Mouse (Mus musculus): ENCODE results near the gene Ptcd1. TPM values are rescaled to one million over a fixed set of nuclear protein-coding genes. Genes with fewer than 3 reads are reported as not detected.

Gene Ptcd1
- polyA plus RNA-seq, 1 experiment: 19.5 TPM

DNA sequence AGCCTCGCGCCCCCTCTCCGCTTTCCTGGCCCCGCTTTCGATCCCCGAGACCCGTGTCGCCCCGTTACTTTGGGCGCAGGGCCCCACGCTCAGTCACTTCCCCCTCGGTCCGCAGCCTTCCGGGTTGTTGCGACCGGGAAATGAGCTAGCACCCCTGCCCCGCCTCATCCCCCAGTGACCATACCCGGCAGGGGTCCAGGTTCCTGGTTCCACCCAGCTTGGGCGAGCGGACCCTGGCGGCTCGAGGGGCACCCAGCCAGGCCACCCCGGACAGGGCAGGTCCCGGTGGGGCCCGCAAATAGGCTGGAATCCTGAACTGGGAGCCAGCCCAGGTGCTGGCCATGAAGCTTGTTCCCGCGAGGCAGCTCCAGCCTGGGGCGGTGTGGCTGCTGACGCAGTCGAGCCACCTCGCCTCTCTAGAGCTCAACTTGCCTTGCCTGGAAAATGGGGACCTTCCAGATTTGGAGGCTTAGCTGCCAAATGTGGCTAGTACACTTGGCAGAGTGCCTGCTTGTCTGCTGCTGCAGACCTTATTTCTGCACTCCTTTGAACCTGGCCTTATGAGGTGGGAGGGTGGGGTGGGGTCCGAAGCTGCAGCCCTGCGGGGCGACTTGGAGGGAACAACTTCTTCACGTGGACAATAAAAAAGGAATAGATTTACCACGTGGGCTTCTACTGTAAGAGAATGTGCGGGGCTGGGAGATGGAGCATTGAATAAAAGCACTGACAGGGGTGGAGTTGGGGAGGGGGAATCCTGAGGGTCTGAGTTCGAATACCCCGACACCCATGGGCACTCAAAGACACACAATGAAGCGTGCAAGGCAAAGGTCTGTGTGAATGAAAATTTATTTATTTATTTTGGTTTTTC lies 52.1 kb downstream of the Ptcd1 start:
- TF ChIP-seq POLR2A (IDR thresholded peaks at IDR 0.05; ENCODE audit: control insufficient read depth, low read depth, low read length): no peak
- no peak for TF ChIP-seq CTCF (IDR thresholded peaks at IDR 0.05; ENCODE audit: control insufficient read depth, insufficient read depth, insufficient replicate concordance, low read depth, low read length)
- H3K4me3 ChIP-seq (ENCODE audit: control insufficient read depth, low read depth, low read length): peak overlapping the region; percentile 87
- no peaks in the 10 kb centered on the region for H3K27me3 ChIP-seq (ENCODE audit: control insufficient read depth, insufficient read depth, low read length)
- H3K4me1 ChIP-seq (ENCODE audit: control insufficient read depth, insufficient read depth, low read length): peaks cover 12% of the 10 kb centered on the region
- H3K36me3 ChIP-seq (ENCODE audit: control insufficient read depth, insufficient read depth, low read length): no peaks in the 10 kb centered on the region
- peak overlapping the region; percentile 77 for H3K27ac ChIP-seq (ENCODE audit: control insufficient read depth, insufficient read depth, low read depth, low read length)

DNA sequence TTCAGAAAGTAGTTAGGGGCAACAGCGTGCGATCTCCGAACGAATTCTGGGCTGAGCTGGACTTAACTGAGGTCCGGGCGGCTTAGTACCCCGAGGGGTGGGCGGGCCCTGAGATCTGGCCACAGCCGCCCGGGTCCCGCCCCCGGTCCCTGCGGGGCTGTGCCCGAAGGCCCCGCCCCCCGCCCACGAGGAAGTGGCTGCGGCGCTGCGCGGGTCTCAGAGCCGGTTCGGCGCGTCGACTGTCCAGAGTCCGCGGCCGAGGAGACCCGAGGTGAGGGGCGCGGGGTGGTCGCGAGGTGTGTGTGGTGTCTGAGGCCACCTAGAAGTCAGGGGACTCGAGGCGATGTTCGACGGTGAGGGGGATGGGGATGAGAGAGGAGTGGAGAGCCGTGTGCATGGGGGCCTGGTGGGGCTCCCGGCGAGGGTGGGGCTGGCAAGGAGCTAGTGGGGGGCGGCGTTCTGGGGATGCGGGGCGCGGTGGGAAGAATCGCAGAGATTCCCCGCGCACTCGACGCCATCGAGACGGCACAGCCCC lies 52.8 kb downstream of the Ptcd1 start, which contains the start of gene Arpc1b:
Arpc1b (plus strand) TSS at position 145 of the 535 bp plus-strand sequence.
- Histone ChIP-seq H3K27ac (ENCODE audit: control insufficient read depth, insufficient read depth, low read depth, low read length) (peak within 1 kb of the TSS; percentile 77), H3K36me3 (ENCODE audit: control insufficient read depth, insufficient read depth, low read length) (no peaks in the 10 kb centered on the region), H3K4me3 (ENCODE audit: control insufficient read depth, low read depth, low read length) (peak within 1 kb of the TSS; percentile 87), H3K4me1 (ENCODE audit: control insufficient read depth, insufficient read depth, low read length) (peaks cover 12% of the 10 kb centered on the region), H3K27me3 (ENCODE audit: control insufficient read depth, insufficient read depth, low read length) (no peaks in the 10 kb centered on the region)
- TF ChIP-seq CTCF (IDR thresholded peaks at IDR 0.05; ENCODE audit: control insufficient read depth, insufficient read depth, insufficient replicate concordance, low read depth, low read length) (no peak), POLR2A (IDR thresholded peaks at IDR 0.05; ENCODE audit: control insufficient read depth, low read depth, low read length) (0 out of 2 replicates have a peak, but pooled peaks have one; percentile 36)

DNA sequence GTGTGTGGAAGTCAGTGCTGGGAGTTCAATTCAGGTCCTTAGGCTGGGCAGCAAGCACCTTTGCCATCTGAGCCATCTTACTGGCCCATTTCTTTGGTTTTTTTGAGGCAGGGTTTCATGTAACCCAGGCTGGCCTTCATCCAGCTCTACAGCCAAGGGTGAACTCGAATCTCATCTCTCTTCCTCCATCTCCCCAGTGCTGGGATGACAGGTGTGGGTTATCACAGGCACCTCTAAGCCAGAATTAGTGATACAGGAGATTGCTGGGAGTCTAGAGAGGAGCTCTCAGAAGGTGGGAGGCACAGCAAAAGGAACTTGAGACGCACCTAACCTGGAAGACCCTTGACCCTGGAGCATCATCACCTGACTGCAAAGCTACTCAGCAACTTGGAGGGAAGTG lies 53.5 kb downstream of the Ptcd1 start:
- peaks cover 12% of the 10 kb centered on the region for H3K4me1 ChIP-seq (ENCODE audit: control insufficient read depth, insufficient read depth, low read length)
- no peak overlapping the region for H3K27ac ChIP-seq (ENCODE audit: control insufficient read depth, insufficient read depth, low read depth, low read length)
- TF ChIP-seq CTCF (IDR thresholded peaks at IDR 0.05; ENCODE audit: control insufficient read depth, insufficient read depth, insufficient replicate concordance, low read depth, low read length) (no peak), POLR2A (IDR thresholded peaks at IDR 0.05; ENCODE audit: control insufficient read depth, low read depth, low read length) (no peak)
- no peaks in the 10 kb centered on the region for H3K36me3 ChIP-seq (ENCODE audit: control insufficient read depth, insufficient read depth, low read length)
- no peaks in the 10 kb centered on the region for H3K27me3 ChIP-seq (ENCODE audit: control insufficient read depth, insufficient read depth, low read length)
- no peak overlapping the region; the same call in 1 of the 2 replicates for H3K4me3 ChIP-seq (ENCODE audit: control insufficient read depth, low read depth, low read length)

DNA sequence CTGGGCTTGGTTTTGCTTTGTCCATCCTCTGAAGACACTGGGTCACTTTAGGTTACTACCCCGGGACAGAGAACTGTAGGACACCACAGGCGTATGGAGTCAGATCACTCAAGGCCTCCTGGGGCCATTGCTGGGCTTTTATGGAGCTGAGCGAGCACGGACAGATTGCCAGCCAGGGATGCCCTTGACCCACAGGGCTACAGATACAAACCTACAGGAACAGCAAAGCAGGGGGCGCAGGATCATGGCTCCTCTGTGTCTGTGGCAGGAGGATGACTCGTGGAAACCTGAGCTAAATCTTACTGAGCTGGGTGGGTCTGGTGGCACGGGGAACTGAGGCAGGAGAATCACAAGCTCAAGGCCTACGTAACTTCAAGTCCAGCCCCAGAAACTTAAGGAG lies 54.3 kb downstream of the Ptcd1 start:
- Histone ChIP-seq H3K27me3 (ENCODE audit: control insufficient read depth, insufficient read depth, low read length) (no peaks in the 10 kb centered on the region), H3K4me1 (ENCODE audit: control insufficient read depth, insufficient read depth, low read length) (peaks cover 12% of the 10 kb centered on the region), H3K4me3 (ENCODE audit: control insufficient read depth, low read depth, low read length) (no peak overlapping the region), H3K36me3 (ENCODE audit: control insufficient read depth, insufficient read depth, low read length) (no peaks in the 10 kb centered on the region), H3K27ac (ENCODE audit: control insufficient read depth, insufficient read depth, low read depth, low read length) (no peak overlapping the region)
- TF ChIP-seq POLR2A (IDR thresholded peaks at IDR 0.05; ENCODE audit: control insufficient read depth, low read depth, low read length) (no peak), CTCF (IDR thresholded peaks at IDR 0.05; ENCODE audit: control insufficient read depth, insufficient read depth, insufficient replicate concordance, low read depth, low read length) (no peak)

DNA sequence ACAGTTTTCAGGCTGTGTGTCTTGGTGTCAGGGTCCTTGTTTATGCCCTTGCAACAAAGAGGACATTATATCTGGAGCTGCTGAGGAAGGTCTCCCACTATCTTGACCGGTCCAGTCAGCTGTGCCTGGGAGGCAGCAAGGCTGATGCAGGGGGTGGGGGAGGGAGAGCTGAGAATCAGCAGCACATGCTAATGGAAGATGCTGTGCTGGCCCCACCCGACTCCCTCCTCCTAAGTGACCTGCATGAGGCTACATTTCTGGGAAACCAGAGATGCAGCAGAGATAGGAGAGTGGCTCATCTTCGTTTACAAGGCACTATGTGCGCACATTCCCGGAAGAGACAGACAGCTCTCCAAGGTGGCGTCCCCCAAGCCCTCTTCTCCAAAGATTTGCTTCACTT lies 56.5 kb downstream of the Ptcd1 start:
- Histone ChIP-seq H3K4me1 (ENCODE audit: control insufficient read depth, insufficient read depth, low read length) (peaks cover 10% of the 10 kb centered on the region), H3K36me3 (ENCODE audit: control insufficient read depth, insufficient read depth, low read length) (no peaks in the 10 kb centered on the region; the same call in 1 of the 2 replicates), H3K27me3 (ENCODE audit: control insufficient read depth, insufficient read depth, low read length) (no peaks in the 10 kb centered on the region), H3K4me3 (ENCODE audit: control insufficient read depth, low read depth, low read length) (no peak overlapping the region), H3K27ac (ENCODE audit: control insufficient read depth, insufficient read depth, low read depth, low read length) (no peak overlapping the region)
- TF ChIP-seq POLR2A (IDR thresholded peaks at IDR 0.05; ENCODE audit: control insufficient read depth, low read depth, low read length) (no peak), CTCF (IDR thresholded peaks at IDR 0.05; ENCODE audit: control insufficient read depth, insufficient read depth, insufficient replicate concordance, low read depth, low read length) (no peak)

DNA sequence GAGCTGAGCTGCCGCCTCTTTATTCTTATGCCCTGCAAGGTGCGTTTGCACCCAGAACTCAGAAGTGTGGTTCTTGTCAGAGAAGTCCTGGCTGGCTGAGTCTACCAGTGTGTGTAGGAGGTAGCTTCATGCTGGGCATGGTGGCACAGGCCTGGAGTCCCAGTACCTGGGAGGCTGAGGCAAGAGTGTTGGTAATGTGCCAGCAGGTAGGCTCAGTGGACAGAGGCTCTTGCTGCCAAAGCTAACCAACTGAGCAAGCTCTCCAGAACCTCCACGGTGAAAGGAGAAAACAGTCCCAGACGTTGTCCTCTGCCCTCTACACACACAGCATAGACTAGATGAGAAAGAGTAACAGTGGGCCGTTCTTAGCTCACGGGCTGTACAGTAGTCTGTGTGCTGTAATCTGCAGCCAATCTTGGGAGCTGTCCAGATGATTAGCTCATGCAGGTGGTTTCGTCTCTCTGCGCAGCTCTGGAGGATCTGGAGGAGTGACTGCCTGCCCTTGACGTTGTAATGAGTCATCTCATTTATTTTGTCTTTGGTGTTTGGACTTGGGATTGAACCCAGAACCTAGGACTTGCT lies 61.1 kb downstream of the Ptcd1 start:
- no peaks in the 10 kb centered on the region for H3K27me3 ChIP-seq (ENCODE audit: control insufficient read depth, insufficient read depth, low read length)
- H3K36me3 ChIP-seq (ENCODE audit: control insufficient read depth, insufficient read depth, low read length): no peaks in the 10 kb centered on the region; the same call in 1 of the 2 replicates
- H3K4me1 ChIP-seq (ENCODE audit: control insufficient read depth, insufficient read depth, low read length): no peaks in the 10 kb centered on the region
- peak overlapping the region; percentile 16; the same call in 1 of the 2 replicates for H3K27ac ChIP-seq (ENCODE audit: control insufficient read depth, insufficient read depth, low read depth, low read length)
- no peak for TF ChIP-seq CTCF (IDR thresholded peaks at IDR 0.05; ENCODE audit: control insufficient read depth, insufficient read depth, insufficient replicate concordance, low read depth, low read length)
- no peak for TF ChIP-seq POLR2A (IDR thresholded peaks at IDR 0.05; ENCODE audit: control insufficient read depth, low read depth, low read length)
- no peak overlapping the region for H3K4me3 ChIP-seq (ENCODE audit: control insufficient read depth, low read depth, low read length)

DNA sequence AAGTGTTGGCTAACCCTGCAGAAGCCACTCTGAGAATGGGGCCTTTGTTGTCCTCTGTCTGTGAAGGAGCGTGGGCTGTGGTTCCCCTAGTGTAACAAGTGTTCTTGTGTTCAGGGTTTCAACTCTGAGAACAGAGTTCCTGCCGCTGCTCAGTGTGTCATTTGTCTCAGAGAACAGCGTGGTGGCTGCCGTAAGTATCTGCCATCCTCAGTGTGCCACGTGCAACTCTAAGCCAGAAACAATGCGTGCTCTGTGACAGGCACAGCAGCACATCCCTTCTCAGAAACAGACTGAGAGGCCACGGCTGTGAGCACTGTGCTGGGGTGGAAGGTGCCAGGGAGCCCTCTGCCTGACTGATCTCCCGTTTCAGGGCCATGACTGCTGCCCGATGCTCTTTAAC lies 62.6 kb downstream of the Ptcd1 start:
- Histone ChIP-seq H3K27me3 (ENCODE audit: control insufficient read depth, insufficient read depth, low read length) (no peaks in the 10 kb centered on the region), H3K27ac (ENCODE audit: control insufficient read depth, insufficient read depth, low read depth, low read length) (peak overlapping the region; percentile 67), H3K4me1 (ENCODE audit: control insufficient read depth, insufficient read depth, low read length) (no peaks in the 10 kb centered on the region), H3K36me3 (ENCODE audit: control insufficient read depth, insufficient read depth, low read length) (peaks cover 1% of the 10 kb centered on the region; the same call in 1 of the 2 replicates), H3K4me3 (ENCODE audit: control insufficient read depth, low read depth, low read length) (no peak overlapping the region)
- TF ChIP-seq CTCF (IDR thresholded peaks at IDR 0.05; ENCODE audit: control insufficient read depth, insufficient read depth, insufficient replicate concordance, low read depth, low read length): no peak
- peak; percentile 52; the same call in 1 of the 2 replicates for TF ChIP-seq POLR2A (IDR thresholded peaks at IDR 0.05; ENCODE audit: control insufficient read depth, low read depth, low read length)

Data from testis, adult 2 months (tissue).